ENCODE assay signal across 13 mouse cellular contexts in genomic region chrX:139372665-139373064, GRCm38 (mm10). TPM values are rescaled to one million over a fixed set of nuclear protein-coding genes. Genes with fewer than 3 reads are reported as not detected.
DNase-seq lines count a peak whose midpoint lies in the region; ATAC-seq and TF ChIP-seq lines count a peak whose summit lies in the region.
"Had no signal": no experiment of that assay in that cellular context is flagged by ENCODE, and none has a peak within 500 bp of the region (broad histone marks: within the 10 kb centered on the region; RNA-seq: fewer than 3 reads in every experiment).

No protein-coding gene starts in this region.

- no peak overlapping the region for H3K27ac ChIP-seq in midbrain, postnatal 0 days (ENCODE audit: low read depth, low read length)
- H3K27ac ChIP-seq in midbrain, embryonic 13.5 days = no peak overlapping the region
- H3K27ac ChIP-seq: hindbrain, embryonic 13.5 days had no signal

- no peaks in the 10 kb centered on the region for H3K27me3 ChIP-seq in midbrain, postnatal 0 days (ENCODE audit: insufficient read depth, low read length)
- H3K27me3 ChIP-seq in midbrain, embryonic 13.5 days = no peaks in the 10 kb centered on the region; the same call in 1 of the 2 replicates

- no peak for TF ChIP-seq POLR2A in brain, embryonic 14.5 days (IDR thresholded peaks at IDR 0.05; ENCODE audit: borderline replicate concordance, extremely low read depth, insufficient read depth, insufficient read length, poor library complexity, severe bottlenecking)

- H3K36me3 ChIP-seq in midbrain, postnatal 0 days (ENCODE audit: insufficient read depth, low read length) = no peaks in the 10 kb centered on the region
- H3K36me3 ChIP-seq in midbrain, embryonic 13.5 days = no peaks in the 10 kb centered on the region
- H3K36me3 ChIP-seq: hindbrain, embryonic 13.5 days had no signal

- no peak overlapping the region for H3K4me2 ChIP-seq in midbrain, postnatal 0 days (ENCODE audit: low read depth, low read length, poor library complexity, severe bottlenecking)
- no peak overlapping the region for H3K4me2 ChIP-seq in midbrain, embryonic 13.5 days (replicated peaks)
- H3K4me2 ChIP-seq: hindbrain, embryonic 13.5 days had no signal

- H3K9me3 ChIP-seq in midbrain, postnatal 0 days (ENCODE audit: low read length) = no peaks in the 10 kb centered on the region
- no peaks in the 10 kb centered on the region for H3K9me3 ChIP-seq in midbrain, embryonic 13.5 days
- H3K9me3 ChIP-seq: hindbrain, embryonic 13.5 days; megakaryocyte, embryonic 14.5 days had no signal

- DNase-seq in kidney, adult 9 months = peak; percentile 20
- no peak for DNase-seq in kidney, postnatal 4 days
- peak; percentile 65 for DNase-seq in midbrain, postnatal 0 days (ENCODE audit: low spot score)
- DNase-seq in brain, embryonic 14.5 days (ENCODE audit: low read depth) = peak; percentile 50
- DNase-seq in ovary, postnatal 14 days (ENCODE audit: low spot score) = no peak
- DNase-seq: adrenal gland, adult 2 months; cerebellum, postnatal 25 days had no signal

- no peaks in the 10 kb centered on the region for H3K4me1 ChIP-seq in midbrain, postnatal 0 days (ENCODE audit: insufficient read depth, low read length)
- no peaks in the 10 kb centered on the region for H3K4me1 ChIP-seq in midbrain, embryonic 13.5 days (replicated peaks)
- H3K4me1 ChIP-seq: hindbrain, embryonic 13.5 days; megakaryocyte, embryonic 14.5 days had no signal

- H3K4me3 ChIP-seq in midbrain, postnatal 0 days (ENCODE audit: low read depth, low read length) = no peak overlapping the region
- H3K4me3 ChIP-seq in midbrain, embryonic 13.5 days (replicated peaks) = no peak overlapping the region
- H3K4me3 ChIP-seq: hindbrain, embryonic 13.5 days; megakaryocyte, embryonic 14.5 days had no signal

- TF ChIP-seq CTCF in midbrain, postnatal 0 days (IDR thresholded peaks at IDR 0.05) = peak; percentile 73
- no peak for TF ChIP-seq CTCF in brain, embryonic 14.5 days (IDR thresholded peaks at IDR 0.05; ENCODE audit: borderline replicate concordance, extremely low read depth, insufficient read depth, insufficient read length)

- H3K9ac ChIP-seq in midbrain, postnatal 0 days (replicated peaks; ENCODE audit: low read length, poor library complexity, severe bottlenecking) = no peak overlapping the region
- no peak overlapping the region for H3K9ac ChIP-seq in midbrain, embryonic 13.5 days (replicated peaks)
- H3K9ac ChIP-seq: hindbrain, embryonic 13.5 days had no signal

- no peak for ATAC-seq in midbrain, postnatal 0 days (ENCODE audit: low FRiP score)
- ATAC-seq in midbrain, embryonic 13.5 days = no peak
- no peak for ATAC-seq in frontal cortex, adult (ENCODE audit: low TSS enrichment)

RNA-seq across cellular contexts. Expression of gene Trap1a, which starts 39.2 kb away (rescaled TPM):
- not detected in 2 replicates for total RNA-seq in midbrain, postnatal 0 days (2014; rRNA removed)
- polyA plus RNA-seq in midbrain, postnatal 0 days (2015; fragmentation: Nextera tagmentation; extraction: Ambion mirVana) = not detected in 2 replicates
- not detected in 2 replicates for polyA plus RNA-seq in midbrain, embryonic 13.5 days (2015; fragmentation: Nextera tagmentation; extraction: Ambion mirVana)
- polyA plus RNA-seq in brain, embryonic 14.5 days (2012; rRNA removed) = 0.09 and 0.11 TPM in 2 replicates
- total RNA-seq: adrenal gland, adult 2 months; left cerebral cortex, postnatal 10 days; neutrophil, adult 5-6 weeks had no signal
- polyA plus RNA-seq: adrenal gland, adult 2 months; hindbrain, embryonic 13.5 days had no signal

Comparison
In these comparisons a context has a peak if more than half of its experiments do, and no peak if none do; other contexts are left out.
1. DNase-seq: peak in kidney, adult 9 months (single experiment), midbrain, postnatal 0 days (single experiment) and brain, embryonic 14.5 days (single experiment); none in kidney, postnatal 4 days (0 of 2) and ovary, postnatal 14 days (single experiment).